Mouse (Mus musculus) embryonic fibroblast, embryonic 13.5 days (primary cell): ENCODE data around the gene Cpt1a. TPM values are rescaled to one million over a fixed set of nuclear protein-coding genes. Genes with fewer than 3 reads are reported as not detected.

Source experiments
- H3K27ac ChIP-seq: 2 replicates; pipeline ENCODE4 v1.5.1; 2012; ENCODE audit warnings: low read length, control low read depth, inconsistent platforms; ENCODE audit not compliant: insufficient read depth
- H3K4me1 ChIP-seq: 2 replicates; pipeline ENCODE4 v1.6.1; 2011; ENCODE audit warnings: low read length; ENCODE audit not compliant: control insufficient read depth, insufficient read depth
- H3K4me3 ChIP-seq: 2 replicates; pipeline ENCODE4 v1.5.1; 2011; ENCODE audit warnings: mild to moderate bottlenecking, control low read depth, low read length; ENCODE audit not compliant: insufficient read depth
- CTCF ChIP-seq: IDR thresholded peaks from 2 replicates; pipeline ENCODE4 v1.5.1; 2011; ENCODE audit warnings: mild to moderate bottlenecking, control low read depth, low read length, moderate library complexity, borderline replicate concordance; ENCODE audit not compliant: insufficient read depth
- POLR2A ChIP-seq: IDR thresholded peaks from 2 replicates; pipeline ENCODE4 v1.6.1; 2011; ENCODE audit warnings: low read depth, mild to moderate bottlenecking, control low read depth, low read length, moderate library complexity
- polyA plus RNA-seq: library from polyadenylated mRNA; stranded (reverse); fragments of >200 nt; gene quantifications from 2 replicates; pipeline ENCODE4 v1.2.4, GENCODE M21; 2011; ENCODE audit warnings: low read depth; ENCODE audit not compliant: missing spikeins, insufficient read length

The Cpt1a gene
- polyA plus RNA-seq, 1 experiment: 38.0 TPM

DNA sequence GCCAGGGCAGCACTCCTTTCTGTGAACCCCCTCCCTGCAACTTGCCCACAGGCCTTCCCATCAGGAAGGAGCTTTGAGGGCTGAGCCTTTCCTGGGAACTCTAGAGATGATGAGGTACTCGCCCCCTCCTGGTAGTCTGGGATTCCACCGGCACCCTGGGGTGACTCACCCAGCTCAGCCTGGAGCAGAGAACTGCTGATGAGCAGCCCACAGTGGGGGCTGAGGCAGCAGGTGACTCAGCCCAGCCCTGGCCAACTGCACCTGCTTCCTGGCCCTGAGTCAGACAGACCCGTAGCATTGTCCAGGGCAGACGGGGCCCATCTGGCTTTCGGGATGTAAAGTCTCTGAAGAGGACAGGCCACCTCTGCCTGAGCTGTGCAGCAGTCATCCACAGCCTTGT is 97.1 kb downstream of the Cpt1a start:
- Histone ChIP-seq H3K4me3 (no peak overlapping the region), H3K4me1 (peaks cover 4% of the 10 kb centered on the region; the same call in 1 of the 2 replicates), H3K27ac (no peak overlapping the region)
- TF ChIP-seq POLR2A: no peak
- TF ChIP-seq CTCF: no peak

DNA sequence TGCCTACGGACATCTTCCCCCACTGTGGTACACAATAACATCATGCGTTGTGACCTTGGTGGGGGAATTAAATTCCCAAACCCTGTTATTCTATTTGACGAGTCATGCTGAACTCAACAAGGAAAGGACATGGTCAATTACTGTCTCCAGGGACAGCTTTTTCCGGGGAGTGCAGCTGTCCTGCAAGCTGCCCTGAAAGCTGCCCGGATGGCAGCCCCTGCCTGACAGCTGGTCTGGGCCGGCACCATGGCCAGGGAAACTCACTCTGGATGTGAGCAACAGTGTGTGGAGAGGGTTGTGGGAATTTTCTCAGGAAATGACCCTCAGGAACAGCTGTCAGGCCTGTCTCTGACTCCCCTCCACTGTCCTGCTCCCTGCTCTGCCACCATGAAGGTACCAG is 100.4 kb downstream of the Cpt1a start:
- peaks cover 4% of the 10 kb centered on the region; the same call in 1 of the 2 replicates for H3K4me1 ChIP-seq
- no peak for TF ChIP-seq POLR2A
- no peak for TF ChIP-seq CTCF
- H3K27ac ChIP-seq: no peak overlapping the region
- H3K4me3 ChIP-seq: no peak overlapping the region

- TF ChIP-seq CTCF: no peak
- TF ChIP-seq POLR2A: no peak
- Histone ChIP-seq H3K4me1 (peaks cover 4% of the 10 kb centered on the region; the same call in 1 of the 2 replicates), H3K27ac (no peak overlapping the region), H3K4me3 (no peak overlapping the region)
Observed at GRCm38 (mm10) chr19:3422981-3423380, 100.8 kb downstream of the Cpt1a start.

- H3K4me3 ChIP-seq: no peak overlapping the region
- H3K4me1 ChIP-seq: 0 out of 2 replicates have a peak, but pooled peaks cover 4% of the 10 kb centered on the region
- H3K27ac ChIP-seq: no peak overlapping the region
- TF ChIP-seq POLR2A (no peak), CTCF (no peak)
Observed at GRCm38 (mm10) chr19:3424214-3424613, 102.1 kb downstream of the Cpt1a start.

GRCm38 (mm10) chr19:3428057-3428830 is 106.1 kb downstream of the Cpt1a start:
- no peaks in the 10 kb centered on the region for H3K4me1 ChIP-seq
- no peak overlapping the region for H3K27ac ChIP-seq
- TF ChIP-seq POLR2A (no peak), CTCF (no peak)
- no peak overlapping the region for H3K4me3 ChIP-seq

DNA sequence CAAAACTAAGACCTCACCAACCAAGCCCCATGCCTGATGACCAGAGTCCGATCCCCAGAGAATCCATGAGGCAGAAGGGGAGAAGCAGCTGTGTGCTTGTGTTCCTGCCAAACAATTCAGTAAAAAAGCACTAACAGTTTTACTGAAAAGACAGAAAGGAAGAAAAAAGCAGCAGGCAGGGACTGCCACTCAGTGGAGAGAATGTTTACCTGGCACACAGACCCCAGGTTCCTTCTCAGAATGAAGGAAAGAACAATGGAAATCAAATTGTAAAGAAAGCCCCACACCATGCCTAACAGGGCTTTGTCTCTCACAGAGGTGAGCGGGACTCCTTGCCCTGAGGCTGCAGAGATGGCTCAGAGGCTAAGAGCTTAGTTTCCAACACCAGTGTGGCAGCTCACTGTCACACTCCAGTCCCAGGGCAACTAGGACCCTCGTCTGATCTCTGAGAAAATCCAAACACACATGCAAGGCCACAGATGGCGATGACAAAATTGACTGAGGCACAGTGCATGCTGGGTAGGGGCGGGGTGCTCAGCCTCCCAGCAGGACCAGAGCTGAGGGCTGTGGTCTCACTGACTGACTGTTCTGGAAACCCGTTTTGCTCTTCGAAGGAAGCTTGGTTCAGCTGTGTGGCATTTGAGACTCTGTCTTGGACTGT is 107.2 kb downstream of the Cpt1a start:
- no peak for TF ChIP-seq CTCF
- no peak for TF ChIP-seq POLR2A
- Histone ChIP-seq H3K4me1 (no peaks in the 10 kb centered on the region), H3K4me3 (no peak overlapping the region), H3K27ac (no peak overlapping the region)

DNA sequence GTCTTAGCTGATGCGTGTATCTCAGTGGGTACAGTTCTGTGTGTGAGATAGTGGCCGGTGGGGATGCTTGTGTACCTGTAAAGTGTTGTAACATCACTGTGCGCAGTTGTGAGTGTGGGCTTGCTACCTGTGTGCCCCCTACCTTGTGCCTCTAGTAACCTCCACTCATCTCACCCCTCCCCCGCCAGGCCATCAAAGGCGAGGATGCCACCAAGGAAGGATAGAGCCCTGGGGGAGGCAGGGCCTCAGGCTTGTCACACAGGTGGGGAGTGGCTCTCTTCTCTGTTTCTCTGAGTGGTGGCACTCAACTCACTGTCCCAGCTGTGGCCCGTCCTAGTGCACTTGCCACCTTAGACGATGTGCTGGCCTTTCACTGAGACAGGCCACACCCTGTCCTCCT is 108.9 kb downstream of the Cpt1a start:
- H3K27ac ChIP-seq: no peak overlapping the region
- TF ChIP-seq CTCF: no peak
- no peak for TF ChIP-seq POLR2A
- H3K4me1 ChIP-seq: no peaks in the 10 kb centered on the region
- H3K4me3 ChIP-seq: no peak overlapping the region

- H3K27ac ChIP-seq: no peak overlapping the region
- no peak overlapping the region for H3K4me3 ChIP-seq
- TF ChIP-seq POLR2A (no peak), CTCF (no peak)
- no peaks in the 10 kb centered on the region for H3K4me1 ChIP-seq
Observed at GRCm38 (mm10) chr19:3431969-3432368, 109.8 kb downstream of the Cpt1a start.

DNA sequence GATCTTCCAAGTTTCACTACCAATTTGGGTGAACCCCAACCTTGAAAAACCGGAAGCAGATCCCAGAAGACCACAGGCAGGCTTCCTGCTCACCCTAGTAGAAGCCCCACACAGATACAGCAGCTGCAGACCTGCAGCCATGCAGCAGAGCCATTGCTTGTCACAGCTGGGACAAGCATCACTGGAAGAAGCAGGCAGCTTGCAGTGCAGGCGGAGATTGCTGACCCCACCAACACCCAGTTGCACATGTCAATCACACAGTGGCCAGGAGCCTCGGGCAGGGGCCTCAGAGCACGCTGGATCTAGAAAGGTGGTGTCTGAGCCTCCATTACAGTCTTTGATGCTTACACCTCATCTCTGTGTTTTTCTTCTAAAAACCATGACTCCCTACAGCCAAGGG is 112.0 kb downstream of the Cpt1a start:
- Histone ChIP-seq H3K4me3 (no peak overlapping the region), H3K27ac (no peak overlapping the region), H3K4me1 (no peaks in the 10 kb centered on the region)
- TF ChIP-seq POLR2A (no peak), CTCF (no peak)

GRCm38 (mm10) chr19:3434641-3435040 is 112.5 kb downstream of the Cpt1a start:
- Histone ChIP-seq H3K27ac (no peak overlapping the region), H3K4me3 (no peak overlapping the region), H3K4me1 (no peaks in the 10 kb centered on the region)
- TF ChIP-seq CTCF: no peak
- TF ChIP-seq POLR2A: no peak

Other genes with a start within 250 kb of the Cpt1a start
- 47.9 and 54.3 TPM in 2 replicates for gene Mrpl21, start 39.4 kb upstream of the Cpt1a start, polyA plus RNA-seq
- gene Ighmbp2, start 39.3 kb upstream of the Cpt1a start, polyA plus RNA-seq: 4.7 and 5.7 TPM in 2 replicates
- gene Tesmin, start 66.5 kb downstream of the Cpt1a start, polyA plus RNA-seq: 0.30 and 0.61 TPM in 2 replicates
- not detected in 2 replicates for gene Gal, start 92.2 kb downstream of the Cpt1a start, polyA plus RNA-seq